Mouse (Mus musculus): ENCODE results near the gene Wnt6. TPM values are rescaled to one million over a fixed set of nuclear protein-coding genes. Genes with fewer than 3 reads are reported as not detected.
A peak's percentile ranks its signal among the peaks of the same experiment; 100 is the strongest.

Gene Wnt6
- polyA plus RNA-seq, 1 experiment from 2014 or later = 0.50 TPM

DNA sequence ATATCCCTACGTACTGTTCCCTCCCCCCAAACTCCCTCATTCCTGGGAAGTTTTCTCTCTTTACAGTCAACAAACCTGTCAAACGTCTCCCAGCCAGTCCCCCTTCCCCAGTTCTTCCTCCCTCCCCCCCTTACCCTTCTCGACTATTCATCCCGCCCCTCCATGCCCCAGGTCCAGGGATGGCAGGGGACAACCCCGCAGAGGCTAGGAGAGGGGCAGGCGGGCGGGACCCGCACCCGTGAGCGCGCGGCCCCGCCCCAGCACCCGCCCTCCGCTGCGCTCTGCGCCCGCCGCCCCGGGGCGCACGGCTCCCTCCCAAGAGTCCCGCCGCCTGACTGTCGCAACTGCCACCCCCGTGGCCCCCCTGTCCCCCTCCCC, 236 bp upstream of the Wnt6 start:
- ATAC-seq (peak; percentile 30), DNase-seq (ENCODE audit: low spot score) (no peak)
- no peak for TF ChIP-seq CTCF (IDR thresholded peaks at IDR 0.05)
- no peak for TF ChIP-seq EP300 (IDR thresholded peaks at IDR 0.05)
- 2% methylated on average over 18 of the region's 26 CpGs for WGBS
- H3K4me2 ChIP-seq (replicated peaks; ENCODE audit: low read depth, low read length) = peak overlapping the region; percentile 76
- H3K36me3 ChIP-seq (ENCODE audit: insufficient read depth, low read length) = no peaks in the 10 kb centered on the region
- H3K4me3 ChIP-seq (ENCODE audit: low read depth, low read length) = peak overlapping the region; percentile 38
- no peak overlapping the region for H3K9ac ChIP-seq (replicated peaks; ENCODE audit: low read depth)
- no peak overlapping the region for H3K27ac ChIP-seq (ENCODE audit: low read length)
- no peaks in the 10 kb centered on the region for H3K9me3 ChIP-seq (ENCODE audit: low read length)
- peaks cover 9% of the 10 kb centered on the region for H3K4me1 ChIP-seq (ENCODE audit: insufficient read depth, low read depth, low read length)
- H3K27me3 ChIP-seq (replicated peaks; ENCODE audit: insufficient read depth, low read length) = peaks cover 41% of the 10 kb centered on the region

GRCm38 (mm10) chr1:74771931-74772620, 384 bp downstream of the Wnt6 start:
- peak overlapping the region; percentile 76 for H3K4me2 ChIP-seq (replicated peaks; ENCODE audit: low read depth, low read length)
- peak overlapping the region; percentile 38 for H3K4me3 ChIP-seq (ENCODE audit: low read depth, low read length)
- TF ChIP-seq EP300 (IDR thresholded peaks at IDR 0.05) (no peak), CTCF (IDR thresholded peaks at IDR 0.05) (no peak)
- no peak for DNase-seq (ENCODE audit: low spot score)
- H3K27me3 ChIP-seq (replicated peaks; ENCODE audit: insufficient read depth, low read length) = peaks cover 41% of the 10 kb centered on the region
- H3K9me3 ChIP-seq (ENCODE audit: low read length) = no peaks in the 10 kb centered on the region
- no peak overlapping the region for H3K9ac ChIP-seq (replicated peaks; ENCODE audit: low read depth)
- 2% methylated on average over 27 of the region's 51 CpGs for WGBS
- H3K27ac ChIP-seq (ENCODE audit: low read length) = no peak overlapping the region
- peaks cover 9% of the 10 kb centered on the region for H3K4me1 ChIP-seq (ENCODE audit: insufficient read depth, low read depth, low read length)
- ATAC-seq = 0 out of 2 replicates have a peak, but pooled peaks have one; percentile 3
- no peaks in the 10 kb centered on the region for H3K36me3 ChIP-seq (ENCODE audit: insufficient read depth, low read length)

GRCm38 (mm10) chr1:74773136-74773535, 1.4 kb downstream of the Wnt6 start:
- H3K4me2 ChIP-seq (replicated peaks; ENCODE audit: low read depth, low read length) = peak overlapping the region; percentile 76; the same call in 1 of the 2 replicates
- TF ChIP-seq EP300 (IDR thresholded peaks at IDR 0.05) = no peak
- TF ChIP-seq CTCF (IDR thresholded peaks at IDR 0.05) = no peak
- H3K4me3 ChIP-seq (ENCODE audit: low read depth, low read length) = peak overlapping the region; percentile 12; the same call in 1 of the 2 replicates
- WGBS = 2% methylated on average over 15 of the region's 15 CpGs
- H3K4me1 ChIP-seq (ENCODE audit: insufficient read depth, low read depth, low read length) = peaks cover 9% of the 10 kb centered on the region
- ATAC-seq = peak; percentile 96
- DNase-seq (ENCODE audit: low spot score) = peak; percentile 95
- H3K36me3 ChIP-seq (ENCODE audit: insufficient read depth, low read length) = no peaks in the 10 kb centered on the region
- no peak overlapping the region for H3K9ac ChIP-seq (replicated peaks; ENCODE audit: low read depth)
- H3K27ac ChIP-seq (ENCODE audit: low read length) = no peak overlapping the region
- peaks cover 41% of the 10 kb centered on the region for H3K27me3 ChIP-seq (replicated peaks; ENCODE audit: insufficient read depth, low read length)
- no peaks in the 10 kb centered on the region for H3K9me3 ChIP-seq (ENCODE audit: low read length)

DNA sequence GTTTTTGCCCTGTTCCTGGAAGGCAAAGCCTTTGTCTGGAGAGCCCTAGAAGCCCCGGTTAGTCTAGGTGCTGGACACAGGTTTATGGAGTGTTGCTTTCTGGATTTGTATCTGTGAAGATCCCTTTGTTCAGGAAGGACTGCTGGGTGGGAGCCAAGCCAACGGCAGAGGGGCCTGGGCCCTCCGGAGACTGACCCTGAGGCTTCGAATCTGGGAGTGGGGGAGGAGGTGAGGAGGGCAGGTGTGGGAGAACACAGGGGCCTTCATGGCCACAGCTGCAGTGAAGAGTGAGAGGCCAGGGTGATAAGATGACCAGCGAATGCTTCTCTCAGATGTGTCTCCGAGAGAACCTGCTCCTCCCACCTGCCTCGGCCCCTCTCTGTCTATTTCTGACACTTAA, 2.4 kb downstream of the Wnt6 start:
- Histone ChIP-seq H3K36me3 (ENCODE audit: insufficient read depth, low read length) (no peaks in the 10 kb centered on the region), H3K27ac (ENCODE audit: low read length) (no peak overlapping the region), H3K9ac (replicated peaks; ENCODE audit: low read depth) (no peak overlapping the region), H3K4me2 (replicated peaks; ENCODE audit: low read depth, low read length) (no peak overlapping the region), H3K27me3 (replicated peaks; ENCODE audit: insufficient read depth, low read length) (peaks cover 41% of the 10 kb centered on the region), H3K9me3 (ENCODE audit: low read length) (no peaks in the 10 kb centered on the region), H3K4me1 (ENCODE audit: insufficient read depth, low read depth, low read length) (peaks cover 9% of the 10 kb centered on the region), H3K4me3 (ENCODE audit: low read depth, low read length) (no peak overlapping the region)
- no peak for DNase-seq (ENCODE audit: low spot score)
- no peak for ATAC-seq
- TF ChIP-seq EP300 (IDR thresholded peaks at IDR 0.05) = no peak
- TF ChIP-seq CTCF (IDR thresholded peaks at IDR 0.05) = no peak
- 23% methylated on average over 7 of the region's 7 CpGs for WGBS

- Histone ChIP-seq H3K9me3 (ENCODE audit: low read length) (no peaks in the 10 kb centered on the region), H3K27ac (ENCODE audit: low read length) (no peak overlapping the region), H3K27me3 (replicated peaks; ENCODE audit: insufficient read depth, low read length) (peaks cover 30% of the 10 kb centered on the region), H3K4me1 (ENCODE audit: insufficient read depth, low read depth, low read length) (peaks cover 9% of the 10 kb centered on the region; the same call in 1 of the 2 replicates), H3K9ac (replicated peaks; ENCODE audit: low read depth) (no peak overlapping the region), H3K36me3 (ENCODE audit: insufficient read depth, low read length) (no peaks in the 10 kb centered on the region), H3K4me3 (ENCODE audit: low read depth, low read length) (no peak overlapping the region), H3K4me2 (replicated peaks; ENCODE audit: low read depth, low read length) (no peak overlapping the region)
- DNase-seq (ENCODE audit: low spot score) = no peak
- 5% methylated on average over 5 of the region's 5 CpGs for WGBS
- no peak for ATAC-seq
- TF ChIP-seq EP300 (IDR thresholded peaks at IDR 0.05) (no peak), CTCF (IDR thresholded peaks at IDR 0.05) (peak; percentile 57)
These were observed 4.1 kb downstream of the Wnt6 start for GRCm38 (mm10) chr1:74775816-74776215.

- H3K9me3 ChIP-seq (ENCODE audit: low read length) = no peaks in the 10 kb centered on the region
- H3K36me3 ChIP-seq (ENCODE audit: insufficient read depth, low read length) = no peaks in the 10 kb centered on the region
- no peak overlapping the region for H3K9ac ChIP-seq (replicated peaks; ENCODE audit: low read depth)
- ATAC-seq (no peak), DNase-seq (ENCODE audit: low spot score) (no peak)
- H3K4me1 ChIP-seq (ENCODE audit: insufficient read depth, low read depth, low read length) = peaks cover 2% of the 10 kb centered on the region; the same call in 1 of the 2 replicates
- no peak overlapping the region for H3K4me3 ChIP-seq (ENCODE audit: low read depth, low read length)
- H3K4me2 ChIP-seq (replicated peaks; ENCODE audit: low read depth, low read length) = no peak overlapping the region
- no peak overlapping the region for H3K27ac ChIP-seq (ENCODE audit: low read length)
- peaks cover 36% of the 10 kb centered on the region for H3K27me3 ChIP-seq (replicated peaks; ENCODE audit: insufficient read depth, low read length)
- TF ChIP-seq EP300 (IDR thresholded peaks at IDR 0.05) (no peak), CTCF (IDR thresholded peaks at IDR 0.05) (no peak)
- 18% methylated on average over 3 of the region's 3 CpGs for WGBS
These were observed 7.3 kb downstream of the Wnt6 start for GRCm38 (mm10) chr1:74778934-74779486.
